ENCODE assay signal across 11 mouse cellular contexts in the genomic region with DNA sequence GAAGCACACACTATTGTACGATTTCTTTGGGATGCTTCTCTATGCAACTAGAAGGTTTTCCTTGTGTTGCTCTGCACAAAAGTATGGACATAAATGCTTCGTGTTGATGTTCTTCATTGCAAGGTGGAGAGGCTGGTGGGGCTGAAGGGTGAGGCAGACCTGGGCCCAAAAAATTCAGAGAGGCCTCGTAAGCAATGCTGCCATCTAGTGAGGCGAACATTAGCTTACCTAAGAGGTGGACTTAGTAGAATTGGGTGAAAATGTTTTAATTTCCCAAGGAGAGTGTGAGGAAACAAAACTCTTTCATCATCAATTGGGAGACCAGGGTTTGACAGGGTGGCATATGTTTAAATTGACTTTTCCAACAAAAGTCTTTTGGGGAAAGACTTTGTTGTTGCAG.
DNase-seq lines count a peak whose midpoint lies in the region; ATAC-seq and TF ChIP-seq lines count a peak whose summit lies in the region.
"Had no signal": no experiment of that assay in that cellular context is flagged by ENCODE, and none has a peak within 500 bp of the region (broad histone marks: within the 10 kb centered on the region; RNA-seq: fewer than 3 reads in every experiment).

No protein-coding gene starts in this region.

- no peak for TF ChIP-seq EP300 in liver, embryonic 14.5 days (IDR thresholded peaks at IDR 0.05; ENCODE audit: low read depth)

- no peak overlapping the region for H3K4me3 ChIP-seq in liver, embryonic 14.5 days (ENCODE audit: insufficient read depth in 1 of 2, low read depth in 2 of 2, low read length in 2 of 2)
- no peak overlapping the region for H3K4me3 ChIP-seq in liver, embryonic 11.5 days (ENCODE audit: low read depth, low read length)
- no peak overlapping the region for H3K4me3 ChIP-seq in embryonic facial prominence, embryonic 14.5 days (ENCODE audit: low read depth, low read length)
- H3K4me3 ChIP-seq: heart, embryonic 12.5 days; limb, embryonic 13.5 days had no signal

- 49% methylated on average over 4 of the region's 4 CpGs for WGBS in liver, embryonic 14.5 days (ENCODE audit: insufficient replicate concordance)
- 51% methylated on average over 4 of the region's 4 CpGs for WGBS in liver, embryonic 11.5 days
- 51% methylated on average over 4 of the region's 4 CpGs for WGBS in embryonic facial prominence, embryonic 14.5 days

- DNase-seq in frontal cortex, postnatal 36 days (ENCODE audit: low spot score in 2 of 2) = peak; percentile 3 to 5
- DNase-seq in frontal cortex, postnatal 14 days (ENCODE audit: low spot score in 2 of 2) = no peak
- no peak for DNase-seq in liver, embryonic 14.5 days (ENCODE audit: low read depth in 3 of 3, low spot score in 3 of 3)
- no peak for DNase-seq in liver, embryonic 11.5 days (ENCODE audit: low spot score)
- peak; percentile 7 for DNase-seq in NIH3T3 (ENCODE audit: low read depth)
- DNase-seq in embryonic facial prominence, embryonic 14.5 days (ENCODE audit: low spot score) = peak; percentile 22
- no peak for DNase-seq in lung, postnatal 25 days (ENCODE audit: low spot score)
- DNase-seq: adrenal gland, postnatal 14 days had no signal

- peak; percentile 34 for TF ChIP-seq CTCF in liver, embryonic 14.5 days (IDR thresholded peaks at IDR 0.05; ENCODE audit: low read depth)

- no peak overlapping the region for H3K4me2 ChIP-seq in liver, embryonic 14.5 days (ENCODE audit: low read depth)
- H3K4me2 ChIP-seq in liver, embryonic 11.5 days = no peak overlapping the region
- no peak overlapping the region for H3K4me2 ChIP-seq in embryonic facial prominence, embryonic 14.5 days (ENCODE audit: low read depth, low read length)
- H3K4me2 ChIP-seq: heart, embryonic 12.5 days; limb, embryonic 13.5 days had no signal

- no peaks in the 10 kb centered on the region for H3K27me3 ChIP-seq in liver, embryonic 14.5 days (ENCODE audit: control insufficient read depth, insufficient read depth, low read length)
- H3K27me3 ChIP-seq in liver, embryonic 11.5 days (replicated peaks; ENCODE audit: control insufficient read depth, insufficient read depth, low read length) = no peaks in the 10 kb centered on the region
- H3K27me3 ChIP-seq in embryonic facial prominence, embryonic 14.5 days (replicated peaks; ENCODE audit: control insufficient read depth, insufficient read depth, low read length) = no peaks in the 10 kb centered on the region
- H3K27me3 ChIP-seq: heart, embryonic 12.5 days had no signal

- ATAC-seq in liver, embryonic 14.5 days (ENCODE audit: insufficient read depth) = no peak
- ATAC-seq in liver, embryonic 11.5 days (replicated peaks; ENCODE audit: low FRiP score) = no peak
- no peak for ATAC-seq in embryonic facial prominence, embryonic 14.5 days (ENCODE audit: low read depth)
- ATAC-seq: inflammation-experienced regulatory T-cells, adult 6 months had no signal

- H3K9ac ChIP-seq in liver, embryonic 14.5 days (replicated peaks) = no peak overlapping the region
- no peak overlapping the region for H3K9ac ChIP-seq in liver, embryonic 11.5 days (ENCODE audit: low read depth, low read length)
- no peak overlapping the region for H3K9ac ChIP-seq in embryonic facial prominence, embryonic 14.5 days (ENCODE audit: low read depth, low read length)
- H3K9ac ChIP-seq: heart, embryonic 12.5 days; limb, embryonic 13.5 days had no signal

- H3K36me3 ChIP-seq in liver, embryonic 14.5 days (replicated peaks; ENCODE audit: control insufficient read depth, insufficient read depth, low read depth) = no peaks in the 10 kb centered on the region
- H3K36me3 ChIP-seq in liver, embryonic 11.5 days (ENCODE audit: control insufficient read depth, insufficient read depth, low read length) = no peaks in the 10 kb centered on the region
- H3K36me3 ChIP-seq in embryonic facial prominence, embryonic 14.5 days (ENCODE audit: control insufficient read depth, insufficient read depth, low read length) = no peaks in the 10 kb centered on the region
- H3K36me3 ChIP-seq: limb, embryonic 13.5 days had no signal

- no peaks in the 10 kb centered on the region for H3K9me3 ChIP-seq in liver, embryonic 14.5 days (ENCODE audit: control insufficient read depth, low read length)
- H3K9me3 ChIP-seq in liver, embryonic 11.5 days (ENCODE audit: control insufficient read depth, low read length) = no peaks in the 10 kb centered on the region
- no peaks in the 10 kb centered on the region for H3K9me3 ChIP-seq in embryonic facial prominence, embryonic 14.5 days (ENCODE audit: control insufficient read depth, low read length)
- H3K9me3 ChIP-seq: heart, embryonic 12.5 days; limb, embryonic 13.5 days had no signal

- no peaks in the 10 kb centered on the region for H3K4me1 ChIP-seq in liver, embryonic 14.5 days (replicated peaks; ENCODE audit: control insufficient read depth in 2 of 2, insufficient read depth in 2 of 2, low read length in 1 of 2)
- no peaks in the 10 kb centered on the region for H3K4me1 ChIP-seq in liver, embryonic 11.5 days (replicated peaks; ENCODE audit: control insufficient read depth, insufficient read depth, low read length)
- no peaks in the 10 kb centered on the region for H3K4me1 ChIP-seq in embryonic facial prominence, embryonic 14.5 days (ENCODE audit: control insufficient read depth, insufficient read depth, low read length)

- no peak overlapping the region for H3K27ac ChIP-seq in liver, embryonic 14.5 days
- no peak overlapping the region for H3K27ac ChIP-seq in liver, embryonic 11.5 days (ENCODE audit: low read depth, low read length)
- H3K27ac ChIP-seq in embryonic facial prominence, embryonic 14.5 days (replicated peaks; ENCODE audit: low read depth, low read length) = no peak overlapping the region
- H3K27ac ChIP-seq: limb, embryonic 13.5 days had no signal

Comparison
In these comparisons a context has a peak if more than half of its experiments do, and no peak if none do; other contexts are left out.
1. DNase-seq: peak in frontal cortex, postnatal 36 days (2 of 2), NIH3T3 (single experiment) and embryonic facial prominence, embryonic 14.5 days (single experiment); none in frontal cortex, postnatal 14 days (0 of 2), liver, embryonic 14.5 days (0 of 3), liver, embryonic 11.5 days (single experiment) and lung, postnatal 25 days (single experiment).